Mouse (Mus musculus): ENCODE results near the gene Panx1. TPM values are rescaled to one million over a fixed set of nuclear protein-coding genes. Genes with fewer than 3 reads are reported as not detected.

Panx1 gene
- 81.5 and 99.5 TPM in 2 replicates for polyA plus RNA-seq (2016; fragmentation: Nextera tagmentation; extraction: Ambion mirVana)

DNA sequence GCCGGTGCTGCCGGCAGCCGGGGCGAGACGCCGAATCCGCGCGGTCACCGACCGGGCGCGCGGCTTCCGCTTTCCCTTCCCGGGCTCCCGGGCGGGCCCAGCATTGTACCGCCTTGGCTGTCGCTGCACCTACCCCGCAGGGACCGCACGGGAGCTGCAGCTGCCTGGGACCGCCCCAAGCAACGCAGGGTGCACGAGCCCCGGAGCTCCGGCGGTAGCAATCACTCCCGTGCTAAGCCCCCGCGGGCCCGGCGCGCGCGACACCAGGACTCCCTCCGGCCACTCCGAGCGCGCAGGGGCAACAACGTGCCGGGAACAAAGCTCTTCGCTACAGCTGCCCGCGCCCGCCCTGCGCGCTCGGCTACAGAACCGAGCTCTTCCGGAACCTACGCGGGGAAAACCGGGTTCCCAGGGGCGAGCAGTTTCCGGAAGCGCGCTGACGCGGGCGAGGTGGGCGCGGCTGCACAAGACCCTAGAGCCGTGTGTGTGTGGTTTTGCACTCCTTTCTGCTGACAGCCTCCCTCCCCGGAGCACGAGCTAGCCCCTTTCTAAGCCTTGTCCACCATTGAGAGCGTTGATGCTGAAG, at the start of gene Panx1:
Panx1 (minus strand) TSS at position 395 of the 586 bp plus-strand sequence.
- H3K4me1 ChIP-seq (replicated peaks) = peaks cover 27% of the 10 kb centered on the region
- H3K36me3 ChIP-seq = peaks cover 15% of the 10 kb centered on the region
- no peaks in the 10 kb centered on the region; the same call in 1 of the 2 replicates for H3K27me3 ChIP-seq (ENCODE audit: insufficient read depth, poor library complexity, severe bottlenecking)
- DNase-seq (ENCODE audit: low spot score) = peak; percentile 87
- under 1% methylated on average over 68 of the region's 68 CpGs for WGBS
- no peaks in the 10 kb centered on the region for H3K9me3 ChIP-seq
- peak within 1 kb of the TSS; percentile 96 for H3K27ac ChIP-seq
- H3K4me3 ChIP-seq = peak within 1 kb of the TSS; percentile 91

DNA sequence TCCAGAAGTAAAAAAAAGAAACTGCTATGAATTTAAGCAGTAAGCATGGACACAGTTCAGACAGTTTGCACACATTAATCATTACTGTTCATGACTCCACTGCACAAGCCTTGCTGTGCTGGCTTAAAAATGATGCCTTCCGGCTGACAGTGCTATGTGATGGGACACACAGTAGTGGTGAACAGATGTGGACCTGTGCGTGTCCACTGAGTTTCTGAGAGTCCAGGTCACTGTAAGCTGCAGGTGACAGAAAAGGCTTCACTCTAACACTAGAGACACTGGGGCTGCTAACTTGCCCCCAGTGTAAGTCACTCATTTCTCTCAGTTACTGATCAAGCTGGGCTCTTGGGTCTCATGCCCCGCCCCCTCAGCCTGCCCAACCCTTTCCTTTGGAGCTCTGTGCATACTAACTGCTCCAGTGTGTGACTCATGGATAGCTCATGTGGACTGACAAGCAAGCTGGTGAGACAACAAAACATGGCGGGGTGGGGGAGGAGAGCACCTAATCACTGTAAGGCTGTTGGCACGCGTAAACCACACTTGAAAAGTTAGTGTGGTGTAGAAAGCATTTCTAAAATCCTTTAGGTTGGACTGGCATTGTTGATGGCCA, 23.5 kb upstream of the Panx1 start:
- Histone ChIP-seq H3K27ac (no peak overlapping the region), H3K36me3 (no peaks in the 10 kb centered on the region), H3K4me3 (no peak overlapping the region), H3K27me3 (ENCODE audit: insufficient read depth, poor library complexity, severe bottlenecking) (no peaks in the 10 kb centered on the region), H3K4me1 (replicated peaks) (peaks cover 4% of the 10 kb centered on the region; the same call in 1 of the 2 replicates), H3K9me3 (no peaks in the 10 kb centered on the region)
- WGBS = 84% methylated on average over 6 of the region's 6 CpGs
- DNase-seq (ENCODE audit: low spot score) = no peak

DNA sequence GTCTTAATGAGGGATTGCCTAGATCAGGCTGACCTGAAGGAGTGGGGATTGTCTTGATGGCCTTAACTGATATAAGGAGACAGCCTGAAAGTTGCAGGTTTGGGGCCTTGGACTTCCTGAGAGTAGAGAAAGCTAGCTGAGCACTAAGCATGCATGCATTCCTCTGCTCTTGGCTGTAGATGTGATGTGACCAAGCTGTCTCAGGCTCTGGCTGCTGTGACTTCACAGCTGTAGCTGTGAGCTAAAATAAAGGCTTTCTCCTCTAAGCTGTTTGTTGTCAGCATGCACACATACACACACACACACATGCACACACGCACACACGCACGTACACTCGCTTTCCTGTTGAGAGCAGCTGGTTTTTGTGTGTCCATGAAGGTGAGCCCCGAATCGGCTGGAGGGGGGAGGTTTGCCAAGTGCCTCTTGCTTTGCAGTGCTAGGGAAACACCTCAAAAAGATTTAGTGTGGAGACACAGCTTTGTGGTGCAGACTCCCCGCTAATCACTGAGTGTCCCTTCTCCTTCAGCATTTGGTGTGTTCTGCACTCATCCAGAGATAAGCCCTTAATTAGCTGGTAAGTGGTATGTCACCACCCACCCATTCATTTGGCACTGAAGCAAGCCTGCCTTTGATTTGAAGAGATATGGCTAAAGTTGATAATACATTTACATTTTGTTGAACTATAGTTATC, 22.9 kb upstream of the Panx1 start:
- Histone ChIP-seq H3K27ac (no peak overlapping the region), H3K4me1 (replicated peaks) (peaks cover 4% of the 10 kb centered on the region; the same call in 1 of the 2 replicates), H3K9me3 (no peaks in the 10 kb centered on the region), H3K27me3 (ENCODE audit: insufficient read depth, poor library complexity, severe bottlenecking) (no peaks in the 10 kb centered on the region), H3K36me3 (no peaks in the 10 kb centered on the region), H3K4me3 (no peak overlapping the region)
- WGBS = 89% methylated on average over 7 of the region's 7 CpGs
- DNase-seq (ENCODE audit: low spot score) = no peak

DNA sequence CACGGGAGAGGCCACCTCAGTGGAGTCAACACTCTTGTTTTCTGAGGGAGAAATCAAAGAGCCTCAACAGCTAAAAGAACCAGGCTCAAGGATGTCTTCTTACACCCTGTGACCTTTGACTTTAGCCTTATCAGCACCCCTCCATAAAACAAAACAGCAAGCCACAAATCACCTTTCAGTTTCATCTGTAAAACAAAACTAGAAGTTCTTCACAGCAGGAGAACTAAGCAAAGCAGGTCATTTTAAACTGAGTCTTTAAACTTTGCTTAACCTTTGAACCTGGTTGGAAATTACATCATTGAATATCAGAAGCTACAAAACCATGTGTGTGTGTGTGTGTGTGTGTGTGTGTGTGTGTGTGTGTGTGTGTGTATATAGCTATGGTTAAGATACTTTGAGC, 18.9 kb upstream of the Panx1 start:
- no peak overlapping the region for H3K27ac ChIP-seq
- peaks cover 4% of the 10 kb centered on the region; the same call in 1 of the 2 replicates for H3K4me1 ChIP-seq (replicated peaks)
- H3K36me3 ChIP-seq = no peaks in the 10 kb centered on the region
- no peaks in the 10 kb centered on the region for H3K27me3 ChIP-seq (ENCODE audit: insufficient read depth, poor library complexity, severe bottlenecking)
- no peak for DNase-seq (ENCODE audit: low spot score)
- 23% methylated on average over 1 of the region's 1 CpGs for WGBS
- H3K4me3 ChIP-seq = no peak overlapping the region
- no peaks in the 10 kb centered on the region for H3K9me3 ChIP-seq

DNA sequence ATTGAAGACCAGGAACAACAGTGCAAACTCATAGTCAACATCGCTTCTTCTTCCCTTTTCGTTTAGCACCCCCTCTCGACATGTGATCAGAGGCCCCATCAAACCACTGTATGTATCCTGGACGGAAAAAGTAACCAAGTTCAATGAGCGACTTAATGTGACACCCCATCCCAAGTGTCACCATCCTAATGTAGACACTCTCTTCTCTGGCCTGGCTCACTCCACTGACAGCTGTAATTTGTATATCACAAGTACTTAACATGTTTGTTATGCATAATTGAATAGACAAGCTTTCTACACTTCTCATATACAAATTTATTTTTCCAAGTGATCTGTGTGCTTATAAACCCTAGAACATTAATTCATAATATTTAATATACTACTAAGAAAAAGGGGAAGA, 15.6 kb upstream of the Panx1 start:
- Histone ChIP-seq H3K36me3 (no peaks in the 10 kb centered on the region), H3K4me3 (no peak overlapping the region), H3K27ac (no peak overlapping the region), H3K27me3 (ENCODE audit: insufficient read depth, poor library complexity, severe bottlenecking) (no peaks in the 10 kb centered on the region), H3K9me3 (no peaks in the 10 kb centered on the region), H3K4me1 (replicated peaks) (no peaks in the 10 kb centered on the region)
- 91% methylated on average over 5 of the region's 5 CpGs for WGBS
- no peak for DNase-seq (ENCODE audit: low spot score)

DNA sequence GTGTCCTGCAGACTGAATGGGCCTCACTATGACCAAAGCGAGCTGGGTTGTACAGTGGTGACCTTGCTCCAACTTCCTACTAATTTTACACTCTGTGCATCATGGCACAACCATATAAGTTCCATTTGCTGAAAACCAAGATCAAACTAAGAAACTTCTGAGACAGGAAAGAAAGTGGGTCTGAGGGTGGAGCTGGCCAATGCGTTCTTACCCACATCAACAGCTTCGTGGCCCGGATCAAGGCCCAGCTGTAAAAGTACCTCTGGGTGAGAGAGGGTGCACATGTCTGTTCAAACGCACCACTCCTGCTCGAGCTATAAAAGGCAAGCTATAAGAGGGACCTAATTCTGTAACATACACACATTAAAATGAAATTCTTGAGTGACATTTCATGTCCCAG, 14.7 kb upstream of the Panx1 start:
- DNase-seq (ENCODE audit: low spot score) = no peak
- no peak overlapping the region for H3K27ac ChIP-seq
- no peaks in the 10 kb centered on the region for H3K9me3 ChIP-seq
- no peak overlapping the region for H3K4me3 ChIP-seq
- no peaks in the 10 kb centered on the region for H3K4me1 ChIP-seq (replicated peaks)
- 90% methylated on average over 6 of the region's 6 CpGs for WGBS
- no peaks in the 10 kb centered on the region for H3K27me3 ChIP-seq (ENCODE audit: insufficient read depth, poor library complexity, severe bottlenecking)
- H3K36me3 ChIP-seq = no peaks in the 10 kb centered on the region

DNA sequence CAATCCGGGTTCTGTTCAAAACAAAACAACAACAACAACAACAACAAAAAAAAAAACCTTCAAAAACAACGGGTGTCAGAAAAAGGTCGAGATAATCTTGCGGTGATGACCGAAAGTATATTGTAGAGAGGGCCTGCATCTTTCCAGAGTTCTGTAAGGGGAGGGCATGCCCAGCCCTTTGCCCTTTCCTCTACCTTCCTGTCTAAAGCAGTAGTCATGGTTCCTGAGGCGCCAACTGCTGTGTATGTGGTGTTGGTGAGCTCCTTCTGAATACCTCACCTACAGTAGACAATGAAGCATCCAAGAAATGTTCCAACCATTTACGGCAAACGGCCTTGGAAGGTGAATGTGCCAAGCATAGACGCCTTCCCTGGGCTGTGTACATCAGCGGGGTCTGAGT, 462 bp upstream of the Panx1 start:
- WGBS = 41% methylated on average over 10 of the region's 10 CpGs
- Histone ChIP-seq H3K27ac (peak overlapping the region; percentile 96), H3K27me3 (ENCODE audit: insufficient read depth, poor library complexity, severe bottlenecking) (no peaks in the 10 kb centered on the region; the same call in 1 of the 2 replicates), H3K36me3 (peaks cover 10% of the 10 kb centered on the region; the same call in 1 of the 2 replicates), H3K4me3 (peak overlapping the region; percentile 91), H3K9me3 (no peaks in the 10 kb centered on the region), H3K4me1 (replicated peaks) (peaks cover 27% of the 10 kb centered on the region)
- DNase-seq (ENCODE audit: low spot score) = no peak

DNA sequence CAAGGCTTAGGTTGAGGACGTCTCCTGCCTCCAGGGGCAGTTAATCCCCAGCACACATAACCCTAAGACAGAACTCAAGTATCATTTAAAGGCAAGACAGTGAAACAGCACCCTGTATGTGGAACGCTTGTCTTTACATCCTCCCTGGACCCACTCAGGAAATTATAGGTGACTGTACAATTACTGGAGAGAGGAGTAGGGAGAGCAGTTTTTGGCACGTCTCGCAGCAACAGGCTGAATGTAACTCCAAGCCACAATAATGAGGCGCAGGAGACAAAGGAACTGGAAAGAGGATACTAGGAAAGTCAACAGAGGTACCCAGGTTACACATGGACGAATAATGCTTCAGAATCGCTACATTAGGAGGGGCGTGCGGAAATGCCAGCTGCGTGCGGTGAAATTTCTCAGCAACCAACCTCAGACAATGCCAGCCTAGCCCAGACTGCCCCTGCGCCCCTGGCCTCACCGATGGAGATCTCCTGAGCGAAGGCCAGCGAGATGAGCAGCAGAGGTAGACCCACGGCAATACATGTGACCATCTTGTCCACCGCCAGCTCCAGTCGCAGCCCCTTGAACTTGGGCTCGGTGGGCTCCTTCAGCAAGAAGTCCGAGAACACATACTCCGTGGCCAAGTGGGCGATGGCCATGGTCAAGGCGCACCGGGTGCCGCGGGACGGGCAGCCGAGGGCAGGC, 741 bp downstream of the Panx1 start:
- peak overlapping the region; percentile 91 for H3K4me3 ChIP-seq
- peak; percentile 60 for DNase-seq (ENCODE audit: low spot score)
- peaks cover 20% of the 10 kb centered on the region for H3K36me3 ChIP-seq
- H3K4me1 ChIP-seq (replicated peaks) = peaks cover 27% of the 10 kb centered on the region
- WGBS = 1% methylated on average over 28 of the region's 28 CpGs
- peak overlapping the region; percentile 96 for H3K27ac ChIP-seq
- no peaks in the 10 kb centered on the region for H3K9me3 ChIP-seq
- no peaks in the 10 kb centered on the region; the same call in 1 of the 2 replicates for H3K27me3 ChIP-seq (ENCODE audit: insufficient read depth, poor library complexity, severe bottlenecking)

DNA sequence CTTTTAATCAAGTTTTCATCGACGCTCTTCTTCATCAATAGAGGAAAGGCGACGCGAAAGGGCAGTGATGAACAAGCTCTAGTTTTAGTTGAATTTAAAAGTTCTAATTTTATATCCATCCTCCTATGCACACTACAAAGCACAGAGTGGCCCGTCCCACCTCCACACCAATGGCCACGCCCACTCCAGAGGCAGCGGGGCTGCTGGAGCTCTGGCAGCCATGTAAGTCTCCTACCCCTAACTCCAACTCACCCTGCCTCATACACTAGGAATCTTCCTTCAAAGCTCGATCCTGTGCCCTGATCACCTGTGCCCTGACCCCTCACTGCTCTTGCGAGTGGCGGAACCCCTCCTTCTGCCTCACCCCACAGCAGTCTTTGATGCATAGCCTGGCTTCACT, 3.7 kb downstream of the Panx1 start:
- H3K9me3 ChIP-seq = 0 out of 2 replicates have a peak, but pooled peaks cover 5% of the 10 kb centered on the region
- H3K36me3 ChIP-seq = peaks cover 28% of the 10 kb centered on the region
- H3K27ac ChIP-seq = no peak overlapping the region
- no peak overlapping the region for H3K4me3 ChIP-seq
- no peaks in the 10 kb centered on the region; the same call in 1 of the 2 replicates for H3K27me3 ChIP-seq (ENCODE audit: insufficient read depth, poor library complexity, severe bottlenecking)
- peaks cover 40% of the 10 kb centered on the region for H3K4me1 ChIP-seq (replicated peaks)
- 91% methylated on average over 11 of the region's 11 CpGs for whole genome bisulfite sequencing
- DNase-seq (ENCODE audit: low spot score) = no peak

DNA sequence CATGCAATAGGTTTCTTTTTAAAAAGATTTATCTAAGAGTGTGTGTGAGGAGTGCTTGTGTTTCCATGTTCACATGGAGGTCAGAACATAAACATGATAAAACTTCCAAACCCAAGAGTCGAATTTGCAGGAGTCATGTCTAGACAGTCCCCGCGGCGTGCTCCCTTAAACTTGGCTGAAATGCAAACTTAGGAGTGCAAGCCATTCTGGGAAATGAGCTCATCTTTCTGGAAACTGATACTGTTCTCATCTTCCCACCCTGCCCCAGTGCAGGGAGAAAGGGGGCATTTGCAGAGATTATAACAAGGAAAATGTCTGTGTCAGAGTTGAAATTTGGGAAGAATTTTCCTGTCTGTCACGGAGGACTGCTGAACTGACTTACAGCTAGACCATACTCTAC, 5.4 kb downstream of the Panx1 start:
- Histone ChIP-seq H3K27me3 (ENCODE audit: insufficient read depth, poor library complexity, severe bottlenecking) (no peaks in the 10 kb centered on the region), H3K27ac (no peak overlapping the region), H3K4me3 (no peak overlapping the region), H3K9me3 (0 out of 2 replicates have a peak, but pooled peaks cover 5% of the 10 kb centered on the region), H3K36me3 (peaks cover 28% of the 10 kb centered on the region), H3K4me1 (replicated peaks) (peaks cover 39% of the 10 kb centered on the region)
- 94% methylated on average over 5 of the region's 5 CpGs for WGBS
- DNase-seq (ENCODE audit: low spot score) = no peak

DNA sequence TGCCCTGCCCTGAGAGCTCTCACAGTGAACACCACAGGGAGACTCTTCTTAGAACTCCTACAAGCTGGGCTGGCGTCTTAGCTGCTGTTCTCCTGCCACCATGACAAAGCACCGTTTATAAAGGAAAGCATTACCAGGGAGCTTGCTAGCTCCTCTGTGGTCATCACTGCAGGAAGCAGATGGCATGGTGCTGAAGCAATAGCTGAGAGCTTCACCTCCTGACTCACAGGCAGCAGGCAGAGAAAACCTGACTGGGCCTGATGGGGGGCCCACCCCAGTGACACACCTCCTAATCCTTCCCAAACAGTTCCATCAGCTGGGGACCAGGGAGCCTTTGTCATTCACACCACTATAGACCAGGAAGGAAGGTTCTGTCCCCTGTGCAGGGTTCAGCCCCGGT, 7.6 kb downstream of the Panx1 start:
- peaks cover 20% of the 10 kb centered on the region for H3K4me1 ChIP-seq (replicated peaks)
- 58% methylated on average over 3 of the region's 3 CpGs for WGBS

DNA sequence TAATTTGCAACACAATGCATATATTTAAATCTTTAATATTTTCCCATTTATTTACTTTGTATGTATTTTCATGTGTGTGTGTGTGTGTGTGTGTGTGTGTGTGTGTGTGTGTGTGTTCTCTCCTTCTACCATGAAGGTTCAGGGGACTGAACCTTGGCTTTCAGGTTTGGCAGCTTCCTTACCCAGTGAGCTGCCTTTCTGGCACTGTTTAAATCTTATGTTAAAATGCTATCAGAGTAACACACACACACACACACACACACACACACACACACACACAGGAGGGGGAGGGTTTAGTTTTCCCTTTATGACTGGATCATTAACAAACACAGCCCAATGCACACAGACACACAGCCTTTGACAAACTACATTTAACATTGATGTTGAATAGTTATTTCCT, 8.0 kb downstream of the Panx1 start:
- peak overlapping the region; percentile 72; the same call in 1 of the 2 replicates for H3K27ac ChIP-seq
- H3K4me1 ChIP-seq (replicated peaks) = peaks cover 20% of the 10 kb centered on the region
- no peak for DNase-seq (ENCODE audit: low spot score)
- H3K27me3 ChIP-seq (ENCODE audit: insufficient read depth, poor library complexity, severe bottlenecking) = no peaks in the 10 kb centered on the region
- no peak overlapping the region for H3K4me3 ChIP-seq
- H3K9me3 ChIP-seq = 0 out of 2 replicates have a peak, but pooled peaks cover 5% of the 10 kb centered on the region
- H3K36me3 ChIP-seq = peaks cover 37% of the 10 kb centered on the region

More for the DNA sequence above, 7.6 kb downstream of the Panx1 start:
- Histone ChIP-seq H3K4me3 (no peak overlapping the region), H3K27me3 (ENCODE audit: insufficient read depth, poor library complexity, severe bottlenecking) (no peaks in the 10 kb centered on the region), H3K36me3 (peaks cover 32% of the 10 kb centered on the region), H3K9me3 (0 out of 2 replicates have a peak, but pooled peaks cover 5% of the 10 kb centered on the region), H3K27ac (no peak overlapping the region)
- DNase-seq (ENCODE audit: low spot score) = no peak

Data from hindbrain, embryonic 10.5 days (tissue).